Mouse (Mus musculus) liver, embryonic 16.5 days (tissue): Measurements from ENCODE around the gene Stat5a. TPM values are rescaled to one million over a fixed set of nuclear protein-coding genes. Genes with fewer than 3 reads are reported as not detected.

Experiments
- ATAC-seq: fragments of 200-750 bp; cut with Nextera tagmentation; 2 replicates; pipeline ENCODE4 v1.8.0; 2017; ENCODE audit warnings: low read depth, mild to moderate bottlenecking, moderate number of reproducible peaks, moderate library complexity
- H3K27ac ChIP-seq: fragments of 300-500 bp; sonication (generic); 2 replicates; pipeline ENCODE4 v1.5.1; 2014; ENCODE audit warnings: mild to moderate bottlenecking, low read length
- H3K27me3 ChIP-seq: fragments of 300-500 bp; sonication (generic); 2 replicates; pipeline ENCODE4 v1.6.1; 2014; ENCODE audit warnings: low read depth, low read length, mixed read lengths; ENCODE audit not compliant: control insufficient read depth, insufficient read depth
- H3K36me3 ChIP-seq: fragments of 300-500 bp; sonication (generic); 2 replicates; pipeline ENCODE4 v1.6.1; 2014; ENCODE audit warnings: mild to moderate bottlenecking; ENCODE audit not compliant: control insufficient read depth, insufficient read depth
- H3K4me1 ChIP-seq: fragments of 300-500 bp; sonication (generic); 2 replicates; pipeline ENCODE4 v1.6.1; 2014; ENCODE audit warnings: low read depth, low read length, mixed read lengths; ENCODE audit not compliant: control insufficient read depth
- H3K4me2 ChIP-seq: fragments of 300-500 bp; sonication (generic); 2 replicates; pipeline ENCODE4 v1.6.1; 2014; ENCODE audit warnings: low read depth, low read length, mixed read lengths
- H3K4me3 ChIP-seq: fragments of 300-500 bp; sonication (generic); 2 replicates; pipeline ENCODE4 v1.5.1; 2014; ENCODE audit warnings: low read depth, mild to moderate bottlenecking, low read length
- H3K9ac ChIP-seq: fragments of 300-500 bp; sonication (generic); 2 replicates; pipeline ENCODE4 v1.6.1; 2014; ENCODE audit warnings: low read depth, low read length
- H3K9me3 ChIP-seq: fragments of 300-500 bp; sonication (generic); replicated peaks from 2 replicates; pipeline ENCODE4 v1.6.1; 2016; ENCODE audit warnings: low read length; ENCODE audit not compliant: control insufficient read depth
- WGBS: fragments of 180-500 bp; shearing (Covaris S2); extraction: QIAGEN DNeasy Blood & Tissue Kit; methylation state at CpG from one replicate; pipeline ENCODE4 v1.1.7; 2014; ENCODE audit not compliant: insufficient replicate concordance; 5-methylcytosine and 5-hydroxymethylcytosine counted together
- polyA plus RNA-seq: library from polyadenylated mRNA; unstranded; fragments of >200 nt; fragmentation: Nextera tagmentation; extraction: Ambion mirVana; gene quantifications from 2 replicates; pipeline ENCODE4 v1.2.1, GENCODE M21; 2015

Gene Stat5a
- polyA plus RNA-seq, 1 experiment from 2014 or later, result 8.1 TPM

DNA sequence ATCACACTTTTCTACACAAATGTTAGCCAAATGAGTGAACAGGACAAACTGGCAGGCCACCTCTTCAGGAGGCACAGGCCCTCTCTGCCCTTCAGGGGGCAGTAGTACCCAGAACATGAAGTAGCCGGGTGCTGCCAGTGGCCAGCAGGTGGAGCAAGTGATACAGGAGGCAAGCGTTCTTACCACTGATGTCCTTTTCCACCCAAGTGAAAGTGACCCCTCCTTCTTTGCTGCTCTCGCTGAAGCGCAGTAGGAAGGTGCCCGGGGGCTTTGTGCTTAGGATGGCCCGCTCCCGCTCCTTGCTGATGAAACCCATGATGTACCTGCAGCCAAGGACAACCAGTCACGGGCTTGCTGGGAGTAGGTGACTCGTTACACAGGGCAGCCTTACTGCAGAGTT lies 34.3 kb downstream of the Stat5a start:
- 15% methylated on average over 9 of the region's 9 CpGs for WGBS
- Histone ChIP-seq H3K36me3 (peaks cover 6% of the 10 kb centered on the region; the same call in 1 of the 2 replicates), H3K27me3 (no peaks in the 10 kb centered on the region), H3K9ac (no peak overlapping the region), H3K27ac (no peak overlapping the region), H3K9me3 (no peaks in the 10 kb centered on the region), H3K4me3 (0 out of 2 replicates have a peak overlapping the region, but pooled peaks have one; percentile 9), H3K4me2 (peak overlapping the region; percentile 35), H3K4me1 (peaks cover 36% of the 10 kb centered on the region)
- ATAC-seq, result peak; percentile 59

DNA sequence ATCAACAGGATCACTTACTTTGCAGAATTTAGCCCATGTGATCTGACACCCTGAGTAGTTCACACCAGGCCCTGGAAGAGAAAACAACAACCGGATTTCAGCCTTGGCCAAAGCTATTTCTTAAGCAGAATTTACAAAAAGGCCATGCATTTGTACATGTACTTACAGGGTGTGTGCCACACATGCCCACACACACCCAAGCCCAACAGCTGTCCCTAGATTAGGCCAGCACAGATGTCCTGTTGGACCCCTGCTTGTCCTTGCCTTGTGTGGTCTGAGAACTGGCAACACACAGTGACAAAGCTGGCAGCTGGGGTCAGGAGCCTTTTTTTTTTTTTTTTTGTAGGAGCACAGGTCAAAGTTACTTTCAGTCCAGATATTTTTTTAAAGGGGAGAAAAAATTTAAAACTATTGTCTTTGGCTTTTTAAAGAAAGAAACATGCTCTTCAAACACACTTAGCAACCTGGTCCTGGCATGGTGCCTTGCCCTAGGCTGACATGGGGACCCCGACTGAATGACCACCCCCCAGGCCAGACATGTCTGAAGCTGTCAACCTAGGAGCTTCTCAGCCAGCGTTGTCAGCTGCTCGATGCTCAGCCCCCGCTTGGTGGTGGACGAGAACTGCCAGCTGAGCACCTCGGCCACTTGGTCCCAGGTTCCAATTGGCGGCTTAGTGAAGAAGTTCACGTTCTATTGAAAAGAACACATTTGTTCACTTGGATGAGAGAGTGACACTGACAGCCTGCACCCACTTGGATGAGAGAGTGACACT lies 35.2 kb downstream of the Stat5a start:
- Histone ChIP-seq H3K9me3 (no peaks in the 10 kb centered on the region), H3K9ac (no peak overlapping the region), H3K27me3 (no peaks in the 10 kb centered on the region), H3K27ac (no peak overlapping the region), H3K4me2 (no peak overlapping the region), H3K4me1 (peaks cover 30% of the 10 kb centered on the region), H3K36me3 (peaks cover 7% of the 10 kb centered on the region; the same call in 1 of the 2 replicates), H3K4me3 (no peak overlapping the region)
- 71% methylated on average over 9 of the region's 9 CpGs for WGBS
- ATAC-seq, result no peak

DNA sequence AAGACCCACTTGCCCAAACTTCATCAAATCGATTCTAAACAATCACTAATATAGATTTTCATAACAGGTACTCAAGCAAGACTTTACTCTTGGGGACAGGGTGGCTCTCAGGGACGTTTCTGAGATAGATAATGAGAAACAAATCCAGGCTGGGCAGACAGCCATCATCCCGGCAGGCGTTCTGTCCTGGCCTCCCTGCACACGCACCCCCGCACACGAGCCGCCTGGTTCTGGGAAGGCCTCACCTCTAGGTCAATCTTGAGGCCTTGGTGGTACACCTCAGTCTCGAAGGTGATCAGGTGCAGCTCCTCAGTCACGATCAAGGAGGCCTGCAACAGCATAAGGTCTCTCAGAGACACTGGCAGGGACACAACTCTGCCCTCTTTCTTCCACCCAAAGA lies 36.9 kb downstream of the Stat5a start:
- ATAC-seq, result no peak
- Histone ChIP-seq H3K9me3 (no peaks in the 10 kb centered on the region), H3K4me1 (peaks cover 25% of the 10 kb centered on the region), H3K4me2 (no peak overlapping the region), H3K27me3 (no peaks in the 10 kb centered on the region), H3K27ac (no peak overlapping the region), H3K9ac (no peak overlapping the region), H3K36me3 (peaks cover 10% of the 10 kb centered on the region; the same call in 1 of the 2 replicates), H3K4me3 (no peak overlapping the region)
- 79% methylated on average over 10 of the region's 10 CpGs for WGBS

DNA sequence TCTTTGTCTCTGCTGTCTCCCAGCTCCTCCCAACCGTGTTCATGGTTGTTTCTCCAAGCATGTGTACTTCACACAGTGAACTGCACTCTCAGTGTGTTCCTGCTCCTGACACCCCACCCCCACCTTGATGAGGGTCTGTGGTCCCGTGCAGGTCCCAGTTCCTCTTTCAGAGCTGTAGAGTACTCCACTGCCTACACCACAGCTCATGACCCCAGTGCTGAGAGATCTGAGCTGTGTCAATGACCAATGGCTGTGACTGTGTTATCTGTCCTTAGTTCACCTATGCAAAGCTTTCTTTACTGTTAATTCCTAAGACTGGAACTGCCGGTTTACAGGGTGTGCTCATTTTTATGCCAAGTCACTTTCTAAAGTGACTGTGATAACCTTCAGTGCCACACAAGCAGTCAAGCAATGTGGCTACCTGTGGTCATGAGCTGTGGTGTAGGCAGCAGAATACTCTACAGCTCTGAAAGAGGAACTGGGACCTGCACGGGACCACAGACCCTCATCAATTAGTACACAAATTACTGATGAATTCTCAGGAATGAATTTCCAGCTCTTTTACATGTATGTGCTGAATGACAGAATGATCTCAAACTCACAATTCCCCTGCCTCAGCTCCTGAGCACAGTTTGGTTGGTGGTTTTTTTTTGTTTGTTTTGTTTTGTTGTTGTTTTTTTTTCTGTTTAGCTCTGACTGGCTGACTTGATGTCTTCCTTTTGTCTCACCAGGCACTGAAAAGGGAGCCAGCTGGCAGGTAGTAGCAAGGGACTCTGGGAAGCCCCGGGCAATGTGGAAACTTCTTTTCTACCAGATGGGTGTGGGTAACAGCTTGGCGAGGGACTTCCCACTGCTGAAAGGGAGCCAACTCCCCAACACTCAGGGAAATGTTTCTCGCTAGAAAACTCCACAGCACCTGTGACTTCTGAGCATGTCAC lies 38.4 kb downstream of the Stat5a start:
- no peak overlapping the region for H3K9ac ChIP-seq
- peaks cover 8% of the 10 kb centered on the region; the same call in 1 of the 2 replicates for H3K36me3 ChIP-seq
- H3K4me1 ChIP-seq, result peaks cover 10% of the 10 kb centered on the region
- H3K9me3 ChIP-seq, result no peaks in the 10 kb centered on the region
- H3K27ac ChIP-seq, result no peak overlapping the region
- H3K27me3 ChIP-seq, result no peaks in the 10 kb centered on the region
- H3K4me3 ChIP-seq, result no peak overlapping the region
- ATAC-seq, result no peak
- 64% methylated on average over 7 of the region's 7 CpGs for WGBS
- H3K4me2 ChIP-seq, result no peak overlapping the region

DNA sequence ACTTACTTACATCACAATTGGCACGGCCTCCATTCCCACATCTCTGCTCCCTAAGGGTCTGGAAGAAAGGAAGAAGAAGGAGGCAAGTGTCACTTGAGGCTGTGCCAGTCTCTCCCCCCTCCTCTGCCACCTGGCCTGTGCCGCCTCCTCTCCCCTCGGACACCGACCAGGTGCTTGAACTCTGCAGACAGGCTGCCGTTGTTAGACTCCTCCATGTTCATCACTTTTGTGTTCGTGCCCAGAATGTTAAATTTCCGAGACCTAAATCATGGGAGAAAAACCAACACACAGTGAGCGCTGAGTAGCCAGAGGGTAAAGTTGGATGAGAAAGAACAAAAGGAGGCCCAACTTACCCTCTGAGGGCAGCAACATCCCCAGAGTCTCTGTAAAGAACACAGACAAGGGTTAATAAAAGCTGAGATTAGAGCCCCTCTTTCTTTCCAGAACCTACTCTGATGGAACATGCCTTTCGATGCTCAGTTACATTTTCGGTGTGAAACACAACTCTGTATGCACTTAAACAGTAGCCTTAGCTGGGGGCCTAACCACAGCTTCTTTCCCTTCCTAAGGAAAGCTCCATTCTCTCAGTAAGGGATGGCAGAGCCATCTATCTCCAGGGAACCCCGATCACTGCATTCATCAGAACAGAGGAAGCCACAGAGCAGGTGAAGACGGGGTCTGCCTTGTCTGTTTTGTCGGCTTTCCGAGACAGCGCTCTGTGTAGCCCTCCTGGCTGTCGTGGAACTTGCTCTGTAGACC lies 39.5 kb downstream of the Stat5a start:
- H3K4me2 ChIP-seq, result no peak overlapping the region
- H3K36me3 ChIP-seq, result peaks cover 14% of the 10 kb centered on the region
- no peak overlapping the region for H3K9ac ChIP-seq
- no peak overlapping the region for H3K4me3 ChIP-seq
- H3K9me3 ChIP-seq, result no peaks in the 10 kb centered on the region
- WGBS, result 80% methylated on average over 16 of the region's 16 CpGs
- H3K27ac ChIP-seq, result no peak overlapping the region
- no peak for ATAC-seq
- H3K27me3 ChIP-seq, result no peaks in the 10 kb centered on the region
- peaks cover 6% of the 10 kb centered on the region for H3K4me1 ChIP-seq

DNA sequence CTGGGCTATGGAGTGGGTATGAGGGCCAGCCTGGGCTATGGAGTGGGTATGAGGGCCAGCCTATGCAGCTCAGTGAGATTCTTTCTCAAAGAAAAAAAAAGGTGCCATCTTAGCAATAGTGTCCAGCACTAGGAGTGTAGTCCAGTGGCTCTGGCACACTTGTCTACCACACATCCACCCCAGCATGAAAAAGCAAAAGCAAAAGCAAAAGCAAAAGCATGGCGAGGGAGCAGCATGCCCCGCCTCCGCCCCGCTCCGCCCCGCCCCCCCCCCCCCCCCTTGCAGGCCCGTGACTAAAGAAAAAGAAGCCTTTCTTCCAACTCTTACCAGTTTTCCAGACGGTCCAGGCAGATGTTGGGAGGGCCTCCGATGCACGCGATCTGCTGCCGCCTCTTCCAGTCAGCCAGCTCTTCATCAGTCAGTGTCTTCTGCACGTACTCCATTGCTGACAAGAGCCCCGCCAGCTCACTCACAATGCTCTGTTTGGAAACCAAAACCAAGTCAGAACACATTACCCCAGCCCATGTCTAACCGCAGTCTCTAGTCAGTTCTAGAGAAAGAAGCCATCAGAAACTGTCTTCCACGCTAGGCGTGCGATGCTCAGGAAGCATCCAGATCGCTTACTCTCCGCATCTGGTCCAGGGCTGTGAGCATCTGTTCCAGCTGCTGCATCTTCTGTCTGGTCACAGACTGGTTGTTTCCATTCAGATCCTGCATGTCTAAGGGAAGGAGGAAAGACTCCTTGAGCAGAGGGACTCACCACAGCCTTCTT lies 45.6 kb downstream of the Stat5a start:
- 87% methylated on average over 15 of the region's 20 CpGs for WGBS
- Histone ChIP-seq H3K4me2 (no peak overlapping the region), H3K36me3 (peaks cover 18% of the 10 kb centered on the region)

DNA sequence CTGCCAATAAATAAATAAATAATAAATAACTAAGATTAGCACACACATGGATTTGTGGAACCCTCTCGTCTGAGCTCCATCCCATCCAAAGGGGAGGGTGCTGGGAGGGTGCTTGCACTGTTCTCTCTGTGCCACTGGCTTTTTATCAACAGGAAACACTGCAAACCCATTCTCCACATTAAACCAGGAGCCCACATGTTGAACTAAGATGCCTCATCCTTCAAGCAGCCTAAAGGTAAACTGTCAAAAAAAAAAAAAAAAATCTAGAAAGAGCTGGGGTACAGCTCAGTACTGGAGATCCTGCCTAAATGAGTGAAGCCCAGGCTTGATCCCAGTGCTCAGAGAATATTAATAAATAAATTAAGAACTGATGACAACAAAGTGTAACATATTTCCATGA lies 46.8 kb downstream of the Stat5a start:
- ATAC-seq, result no peak
- Histone ChIP-seq H3K4me3 (no peak overlapping the region), H3K4me1 (peaks cover 10% of the 10 kb centered on the region), H3K36me3 (peaks cover 19% of the 10 kb centered on the region), H3K27me3 (no peaks in the 10 kb centered on the region), H3K4me2 (no peak overlapping the region), H3K9ac (no peak overlapping the region), H3K27ac (no peak overlapping the region), H3K9me3 (no peaks in the 10 kb centered on the region)
- WGBS, result 16% methylated on average over 1 of the region's 1 CpGs

More for the DNA sequence above, 45.6 kb downstream of the Stat5a start:
- H3K9me3 ChIP-seq, result no peaks in the 10 kb centered on the region
- no peak overlapping the region for H3K27ac ChIP-seq
- H3K4me3 ChIP-seq, result no peak overlapping the region
- no peak overlapping the region for H3K9ac ChIP-seq
- no peak for ATAC-seq
- no peaks in the 10 kb centered on the region for H3K27me3 ChIP-seq
- peaks cover 10% of the 10 kb centered on the region for H3K4me1 ChIP-seq

DNA sequence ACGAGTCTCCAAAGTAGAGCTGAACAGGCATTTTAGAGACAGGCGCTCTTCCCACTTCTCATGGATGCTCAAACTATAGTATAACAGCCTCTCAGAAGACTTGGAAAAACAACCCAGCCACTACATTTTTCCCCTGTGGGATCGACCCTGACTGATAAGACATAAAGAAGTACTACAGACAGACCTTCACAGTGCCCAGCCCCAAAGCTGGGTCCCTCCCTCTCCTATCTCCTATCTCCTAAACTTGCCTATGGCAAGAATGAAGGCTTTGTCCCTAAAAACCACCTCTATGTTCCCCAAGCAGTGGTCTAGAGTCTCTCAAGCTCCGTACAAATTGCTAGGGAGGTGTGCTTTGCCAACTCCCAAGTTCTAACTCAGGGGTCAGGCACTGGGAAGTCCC lies 47.7 kb downstream of the Stat5a start:
- Histone ChIP-seq H3K9me3 (no peaks in the 10 kb centered on the region), H3K9ac (no peak overlapping the region), H3K27me3 (no peaks in the 10 kb centered on the region), H3K4me3 (no peak overlapping the region), H3K36me3 (peaks cover 19% of the 10 kb centered on the region), H3K4me2 (no peak overlapping the region), H3K27ac (no peak overlapping the region), H3K4me1 (peaks cover 10% of the 10 kb centered on the region)
- WGBS, result 51% methylated on average over 4 of the region's 4 CpGs
- ATAC-seq, result no peak
